Mouse (Mus musculus) layer of hippocampus, adult 2 months (tissue): ENCODE measurements around the gene Ripor2. TPM values are rescaled to one million over a fixed set of nuclear protein-coding genes. Genes with fewer than 3 reads are reported as not detected.

Experiments
- DNase-seq, 2 experiments: peaks; one replicate each; pipeline ENCODE4 v3.0.0; 2022; ENCODE audit warnings: low spot score in 2 of 2
- H3K27ac ChIP-seq: fragments of 200-600 bp; 2 replicates; pipeline ENCODE4 v1.8.1; 2022
- H3K4me3 ChIP-seq: fragments of 200-600 bp; 2 replicates; pipeline ENCODE4 v1.8.1; 2022; ENCODE audit warnings: mild to moderate bottlenecking
- CTCF ChIP-seq: fragments of 200-600 bp; conservative IDR thresholded peaks from 2 replicates; pipeline ENCODE4 v1.8.1; 2022; ENCODE audit warnings: antibody characterized with exemption, mild to moderate bottlenecking, moderate library complexity
- total RNA-seq, 2 experiments: library from RNA; stranded (reverse); gene quantifications; 2 replicates each; pipeline ENCODE4 v1.2.3; 2021

The Ripor2 gene
- total RNA-seq, 2 experiments from 2014 or later: 72.0 to 77.6 TPM

- Histone ChIP-seq H3K4me3 (no peak overlapping the region), H3K27ac (no peak overlapping the region)
- TF ChIP-seq CTCF: no peak
- DNase-seq: no peak
Observed at GRCm38 (mm10) chr13:24613927-24614780, 32.2 kb downstream of the Ripor2 start.

- Histone ChIP-seq H3K27ac (no peak overlapping the region), H3K4me3 (no peak overlapping the region)
- DNase-seq: no peak
- TF ChIP-seq CTCF: peak; percentile 78
Observed at GRCm38 (mm10) chr13:24615921-24616565, 34.1 kb downstream of the Ripor2 start.

GRCm38 (mm10) chr13:24616645-24617044 lies 34.7 kb downstream of the Ripor2 start:
- no peak overlapping the region for H3K4me3 ChIP-seq
- no peak for TF ChIP-seq CTCF
- no peak overlapping the region; the same call in 1 of the 2 replicates for H3K27ac ChIP-seq
- DNase-seq: no peak

GRCm38 (mm10) chr13:24617076-24617798 lies 35.2 kb downstream of the Ripor2 start:
- H3K4me3 ChIP-seq: no peak overlapping the region
- DNase-seq: no peak
- no peak for TF ChIP-seq CTCF
- H3K27ac ChIP-seq: peak overlapping the region; percentile 36; the same call in 1 of the 2 replicates

GRCm38 (mm10) chr13:24617799-24618130 lies 35.8 kb downstream of the Ripor2 start:
- no peak for DNase-seq
- H3K27ac ChIP-seq: no peak overlapping the region; the same call in 1 of the 2 replicates
- no peak overlapping the region for H3K4me3 ChIP-seq
- no peak for TF ChIP-seq CTCF

- DNase-seq: no peak
- TF ChIP-seq CTCF: no peak
- no peak overlapping the region for H3K4me3 ChIP-seq
- no peak overlapping the region for H3K27ac ChIP-seq
Observed at GRCm38 (mm10) chr13:24619711-24620110, 37.7 kb downstream of the Ripor2 start.

- TF ChIP-seq CTCF: no peak
- DNase-seq: no peak
- Histone ChIP-seq H3K4me3 (no peak overlapping the region), H3K27ac (peak overlapping the region; percentile 48)
Observed at GRCm38 (mm10) chr13:24620439-24620838, 38.5 kb downstream of the Ripor2 start.

- H3K4me3 ChIP-seq: no peak overlapping the region
- no peak for DNase-seq
- no peak for TF ChIP-seq CTCF
- H3K27ac ChIP-seq: no peak overlapping the region
Observed at GRCm38 (mm10) chr13:24623631-24624030, 41.6 kb downstream of the Ripor2 start.

GRCm38 (mm10) chr13:24625071-24625470 lies 43.1 kb downstream of the Ripor2 start:
- TF ChIP-seq CTCF: no peak
- DNase-seq: no peak
- Histone ChIP-seq H3K27ac (no peak overlapping the region), H3K4me3 (no peak overlapping the region)

- H3K27ac ChIP-seq: no peak overlapping the region
- DNase-seq: no peak
- TF ChIP-seq CTCF: no peak
- no peak overlapping the region for H3K4me3 ChIP-seq
Observed at GRCm38 (mm10) chr13:24626698-24627436, 44.9 kb downstream of the Ripor2 start.

- no peak overlapping the region for H3K27ac ChIP-seq
- DNase-seq: no peak
- TF ChIP-seq CTCF: no peak
- no peak overlapping the region for H3K4me3 ChIP-seq
Observed at GRCm38 (mm10) chr13:24628192-24628591, 46.2 kb downstream of the Ripor2 start.

- TF ChIP-seq CTCF: no peak
- DNase-seq: no peak
- H3K4me3 ChIP-seq: no peak overlapping the region
- H3K27ac ChIP-seq: peak overlapping the region; percentile 32; the same call in 1 of the 2 replicates
Observed at GRCm38 (mm10) chr13:24629073-24629621, 47.2 kb downstream of the Ripor2 start.
